Mouse (Mus musculus) ES-Bruce4 (cell line): ENCODE results near the gene Endou. TPM values are rescaled to one million over a fixed set of nuclear protein-coding genes. Genes with fewer than 3 reads are reported as not detected.

ENCODE experiments used
- H3K27ac ChIP-seq: 2 replicates; pipeline ENCODE4 v1.5.1; 2012; ENCODE audit warnings: low read length, inconsistent platforms; ENCODE audit not compliant: insufficient read depth
- H3K27me3 ChIP-seq: 2 replicates; pipeline ENCODE4 v1.6.1; 2012; ENCODE audit warnings: mild to moderate bottlenecking, low read length, inconsistent platforms; ENCODE audit not compliant: control insufficient read depth, poor library complexity, insufficient read depth, severe bottlenecking
- H3K36me3 ChIP-seq: 2 replicates; pipeline ENCODE4 v1.6.1; 2012; ENCODE audit warnings: inconsistent platforms, mild to moderate bottlenecking, low read length, moderate library complexity; ENCODE audit not compliant: control insufficient read depth, poor library complexity, insufficient read depth, severe bottlenecking
- H3K4me1 ChIP-seq: one replicate; pipeline ENCODE4 v1.8.1; 2011; ENCODE audit warnings: low read length; ENCODE audit not compliant: control insufficient read depth, insufficient read depth
- H3K4me3 ChIP-seq: 2 replicates; pipeline ENCODE4 v1.5.1; 2011; ENCODE audit warnings: low read depth, mild to moderate bottlenecking, low read length
- H3K9ac ChIP-seq: 2 replicates; pipeline ENCODE4 v1.6.1; 2012; ENCODE audit warnings: low read depth, mild to moderate bottlenecking, inconsistent platforms; ENCODE audit not compliant: poor library complexity, severe bottlenecking
- H3K9me3 ChIP-seq: replicated peaks from 2 replicates; pipeline ENCODE4 v1.6.1; 2012; ENCODE audit warnings: mild to moderate bottlenecking, low read length, inconsistent platforms; ENCODE audit not compliant: control insufficient read depth, poor library complexity, insufficient read depth, severe bottlenecking
- CTCF ChIP-seq: IDR thresholded peaks from one replicate; pipeline ENCODE4 v1.8.1; 2011; ENCODE audit warnings: low read depth, low read length
- EP300 ChIP-seq: IDR thresholded peaks from 2 replicates; pipeline ENCODE4 v1.6.1; 2011; ENCODE audit warnings: low read depth, low read length; ENCODE audit not compliant: insufficient read depth
- POLR2A ChIP-seq: IDR thresholded peaks from one replicate; pipeline ENCODE4 v1.8.1; 2011; ENCODE audit warnings: low read length; ENCODE audit not compliant: insufficient read depth
- polyA plus RNA-seq: library from polyadenylated mRNA; stranded (reverse); fragments of >200 nt; gene quantifications from 2 replicates; pipeline ENCODE4 v1.2.4, GENCODE M21; 2011; ENCODE audit warnings: low read depth; ENCODE audit not compliant: missing spikeins, insufficient read depth, insufficient read length

Endou gene
- polyA plus RNA-seq, 1 experiment, result 1.2 TPM

DNA sequence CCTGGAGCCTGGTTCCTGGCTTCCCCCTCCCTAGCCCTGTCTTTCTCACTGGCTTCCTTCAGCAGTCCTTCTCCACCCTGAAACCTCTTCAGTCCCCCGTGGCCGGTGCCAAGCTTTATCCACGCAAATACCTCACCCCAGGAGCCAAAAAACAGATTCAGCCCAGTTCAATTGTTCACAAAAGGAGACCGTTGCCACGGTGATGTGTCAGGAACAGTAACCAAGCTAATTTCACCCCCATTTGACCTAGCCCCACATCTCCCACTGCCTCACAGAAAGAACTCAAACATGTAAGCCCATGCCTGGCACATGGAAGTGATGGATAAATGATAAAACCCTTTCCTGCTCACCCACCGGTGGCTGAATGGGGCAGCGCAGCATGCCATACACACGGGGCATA lies 35.1 kb upstream of the Endou start:
- H3K4me3 ChIP-seq, result peak overlapping the region; percentile 3; the same call in 1 of the 2 replicates
- H3K4me1 ChIP-seq, result peaks cover 10% of the 10 kb centered on the region
- H3K36me3 ChIP-seq, result no peaks in the 10 kb centered on the region
- H3K27me3 ChIP-seq, result no peaks in the 10 kb centered on the region
- H3K27ac ChIP-seq, result no peak overlapping the region
- no peaks in the 10 kb centered on the region for H3K9me3 ChIP-seq
- TF ChIP-seq POLR2A, result no peak
- H3K9ac ChIP-seq, result no peak overlapping the region

DNA sequence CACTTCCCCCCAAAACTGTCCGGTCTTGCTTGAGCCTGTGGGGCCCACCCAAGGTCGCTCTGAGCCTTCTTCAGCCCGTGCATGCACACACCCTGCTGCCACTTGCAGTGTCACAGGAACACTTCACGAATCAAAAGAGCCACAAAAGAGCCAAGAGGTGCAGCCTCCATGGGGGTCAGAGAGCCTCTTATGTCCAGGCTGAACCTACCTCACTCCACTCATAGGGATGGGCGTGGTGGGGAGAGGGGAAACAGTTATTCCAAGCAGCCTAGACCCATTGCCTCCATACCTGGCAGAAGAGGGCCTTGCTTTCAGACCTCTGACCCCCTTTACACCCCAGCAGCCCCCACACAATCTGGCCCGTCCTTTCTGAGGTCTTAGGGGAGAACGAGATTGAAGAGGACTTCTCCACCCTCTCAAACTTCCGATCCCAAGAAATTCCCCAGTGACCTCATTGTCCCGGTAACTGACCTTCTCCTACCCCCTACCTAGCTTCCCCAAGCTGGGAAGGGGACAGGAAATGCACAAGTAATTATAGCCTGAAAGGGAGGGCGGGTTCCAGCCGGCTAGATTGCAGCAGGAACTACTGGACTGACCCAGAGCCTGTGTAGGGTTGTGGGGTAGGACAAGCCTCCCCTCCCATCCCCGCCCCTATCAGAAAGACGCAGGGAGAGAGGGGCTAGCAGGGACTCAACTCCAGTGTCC lies 34.1 kb upstream of the Endou start:
- no peaks in the 10 kb centered on the region for H3K27me3 ChIP-seq
- peaks cover 10% of the 10 kb centered on the region for H3K4me1 ChIP-seq
- H3K36me3 ChIP-seq, result no peaks in the 10 kb centered on the region
- TF ChIP-seq CTCF, result no peak
- peak; percentile 84 for TF ChIP-seq EP300
- TF ChIP-seq POLR2A, result no peak
- H3K9ac ChIP-seq, result no peak overlapping the region
- H3K9me3 ChIP-seq, result no peaks in the 10 kb centered on the region
- H3K27ac ChIP-seq, result peak overlapping the region; percentile 27; the same call in 1 of the 2 replicates
- no peak overlapping the region for H3K4me3 ChIP-seq

DNA sequence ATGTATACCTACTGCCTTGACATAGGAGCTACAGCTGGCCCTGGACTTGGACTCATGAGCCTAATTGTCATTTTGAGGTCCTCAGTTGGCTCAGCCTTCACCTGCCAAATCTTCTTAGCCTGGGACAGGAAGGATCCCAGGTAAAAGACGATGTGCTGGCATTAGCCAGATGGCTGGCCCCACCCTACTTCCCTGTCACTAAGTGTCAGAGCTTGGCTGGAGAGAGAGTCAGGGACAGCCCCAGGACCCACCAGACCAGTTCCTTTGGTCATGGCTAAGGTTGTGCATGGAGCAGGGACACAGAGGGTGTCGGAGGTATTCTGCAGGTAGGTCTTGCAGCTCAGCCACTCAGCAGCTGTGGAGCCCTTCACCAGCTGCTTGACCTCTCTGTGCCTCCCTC lies 33.4 kb upstream of the Endou start:
- no peak for TF ChIP-seq POLR2A
- no peak for TF ChIP-seq EP300
- no peak for TF ChIP-seq CTCF
- Histone ChIP-seq H3K27me3 (no peaks in the 10 kb centered on the region), H3K4me1 (peaks cover 10% of the 10 kb centered on the region), H3K9ac (no peak overlapping the region), H3K9me3 (no peaks in the 10 kb centered on the region), H3K36me3 (0 out of 2 replicates have a peak, but pooled peaks cover 4% of the 10 kb centered on the region), H3K4me3 (no peak overlapping the region), H3K27ac (peak overlapping the region; percentile 27; the same call in 1 of the 2 replicates)

DNA sequence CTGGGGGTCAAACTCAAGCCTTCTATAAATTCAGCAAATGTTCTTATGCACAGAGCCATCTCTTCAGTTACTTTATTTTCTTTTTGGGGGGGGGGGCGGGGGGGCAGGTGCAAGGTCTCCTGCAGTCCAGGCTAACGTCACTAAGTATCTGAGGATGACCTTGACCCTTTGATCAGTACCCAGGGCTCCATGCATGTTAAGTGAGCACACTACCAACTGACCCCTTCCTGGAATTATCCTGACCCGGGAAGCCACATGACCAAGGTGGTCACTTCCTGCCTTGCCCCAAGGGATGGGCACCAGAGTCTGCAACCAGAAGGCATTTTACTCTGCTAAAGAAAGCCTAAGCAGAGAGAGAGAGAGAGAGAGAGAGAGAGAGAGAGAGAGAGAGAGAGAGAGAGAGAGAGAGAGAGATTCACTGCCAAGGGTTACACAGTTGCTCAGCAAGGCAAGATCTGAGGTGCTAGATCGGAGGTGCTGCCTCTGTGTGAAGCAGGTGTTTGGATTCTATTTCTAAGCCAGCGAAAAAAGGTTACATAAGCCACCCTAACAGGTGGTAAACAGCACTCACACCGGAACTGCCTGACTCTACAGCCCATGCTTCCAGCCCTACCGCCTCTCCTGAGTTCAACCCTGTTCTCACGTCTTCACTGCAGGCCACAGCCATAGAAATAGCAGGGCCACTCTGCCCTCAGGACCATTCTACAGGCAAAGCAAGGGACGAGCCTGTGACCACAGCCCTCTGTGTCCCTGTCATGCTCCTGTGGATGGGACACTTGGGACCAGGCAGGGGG lies 32.3 kb upstream of the Endou start:
- Histone ChIP-seq H3K9me3 (no peaks in the 10 kb centered on the region), H3K27me3 (no peaks in the 10 kb centered on the region), H3K9ac (no peak overlapping the region), H3K4me3 (no peak overlapping the region), H3K36me3 (0 out of 2 replicates have a peak, but pooled peaks cover 4% of the 10 kb centered on the region), H3K27ac (no peak overlapping the region), H3K4me1 (peaks cover 10% of the 10 kb centered on the region)
- TF ChIP-seq EP300, result no peak
- TF ChIP-seq POLR2A, result no peak
- TF ChIP-seq CTCF, result no peak

DNA sequence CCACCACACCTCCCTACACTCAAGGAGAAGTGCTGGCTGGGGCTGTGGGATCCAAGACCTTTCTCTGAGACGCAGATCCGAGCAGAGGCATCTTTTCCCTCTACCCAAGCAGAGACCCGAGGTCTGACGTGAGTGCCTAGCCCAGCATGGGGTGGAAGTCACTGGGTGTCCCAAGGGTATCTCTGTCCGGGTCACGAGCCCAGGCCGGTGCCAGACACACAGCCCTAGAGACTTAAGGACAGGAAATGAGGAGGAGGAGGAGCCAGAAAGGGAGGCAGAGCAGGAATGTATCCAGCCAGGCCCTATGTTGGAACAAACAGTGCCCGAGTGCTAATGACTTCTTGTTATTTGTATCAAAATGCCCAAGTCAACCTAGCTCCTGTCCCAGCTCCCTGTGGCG lies 31.6 kb upstream of the Endou start:
- Histone ChIP-seq H3K27ac (no peak overlapping the region), H3K9me3 (no peaks in the 10 kb centered on the region), H3K36me3 (0 out of 2 replicates have a peak, but pooled peaks cover 4% of the 10 kb centered on the region), H3K9ac (no peak overlapping the region), H3K4me1 (peaks cover 10% of the 10 kb centered on the region), H3K4me3 (peak overlapping the region; percentile 5; the same call in 1 of the 2 replicates), H3K27me3 (no peaks in the 10 kb centered on the region)
- no peak for TF ChIP-seq POLR2A
- TF ChIP-seq EP300, result no peak
- TF ChIP-seq CTCF, result no peak

DNA sequence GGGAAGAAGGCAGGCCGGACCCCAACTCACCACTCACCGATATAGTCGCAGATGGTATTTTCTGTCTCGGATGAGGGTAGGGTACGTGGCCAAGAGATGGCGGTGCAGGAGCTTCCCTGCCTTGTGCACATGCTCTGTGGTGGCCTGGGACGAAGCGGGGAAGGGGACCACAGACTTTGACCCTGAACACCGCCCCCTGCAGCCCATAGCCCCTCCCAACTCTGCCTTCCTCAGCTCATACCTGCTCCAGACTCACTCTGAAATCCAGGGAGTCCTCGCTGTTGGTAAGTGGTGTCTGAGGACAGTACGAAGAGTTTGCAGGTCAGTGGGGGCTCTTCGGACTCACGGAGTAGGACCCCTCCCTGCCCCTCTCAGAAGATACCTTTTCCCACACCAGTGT lies 30.3 kb upstream of the Endou start:
- no peaks in the 10 kb centered on the region for H3K27me3 ChIP-seq
- H3K27ac ChIP-seq, result peak overlapping the region; percentile 29; the same call in 1 of the 2 replicates
- 0 out of 2 replicates have a peak, but pooled peaks cover 4% of the 10 kb centered on the region for H3K36me3 ChIP-seq
- 0 out of 2 replicates have a peak overlapping the region, but pooled peaks have one; percentile 15 for H3K9ac ChIP-seq
- H3K4me3 ChIP-seq, result peak overlapping the region; percentile 31; the same call in 1 of the 2 replicates
- TF ChIP-seq CTCF (peak; percentile 40), EP300 (no peak)
- no peaks in the 10 kb centered on the region for H3K9me3 ChIP-seq
- peaks cover 11% of the 10 kb centered on the region for H3K4me1 ChIP-seq
